Mouse (Mus musculus) layer of hippocampus, postnatal 25 days (tissue): ENCODE measurements around the gene Gm3402. TPM values are rescaled to one million over a fixed set of nuclear protein-coding genes. Genes with fewer than 3 reads are reported as not detected.
"Not testable (repeated sequence)": the region's sequence is repeated elsewhere in the genome, so short reads cannot be mapped to it uniquely, and the experiment has no call there.

Experiments
- DNase-seq, 2 experiments: peaks; one replicate each; pipeline ENCODE4 v3.0.0; 2022; ENCODE audit warnings: mixed read lengths in 2 of 2, low spot score in 1 of 2; ENCODE audit errors: extremely low spot score in 1 of 2
- total RNA-seq, 2 experiments: library from RNA; stranded (reverse); gene quantifications; 2 replicates each; pipeline ENCODE4 v1.2.3; 2021

Gm3402 gene
- total RNA-seq: not detected

DNA sequence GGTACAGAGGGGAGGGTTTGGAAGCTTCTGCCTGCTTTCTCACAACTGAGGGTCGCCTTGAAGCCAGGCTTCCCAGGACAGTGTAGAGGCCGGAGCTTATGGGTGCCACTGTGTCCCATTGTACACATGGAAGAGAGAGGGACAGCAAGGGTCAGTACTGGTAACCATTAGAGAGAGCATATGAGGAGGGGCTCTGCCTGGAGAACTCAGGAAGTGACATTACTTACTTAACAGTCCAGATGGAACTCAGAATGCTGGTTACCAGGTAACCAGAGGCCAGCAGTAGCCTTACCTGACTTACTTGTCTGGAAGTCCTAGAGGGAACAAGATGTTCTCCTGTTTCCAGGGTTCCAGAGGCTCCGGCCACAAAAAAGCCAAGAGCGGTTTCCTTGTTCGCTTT lies at the start of gene Gm3402:
Gene Gm3402, plus strand, starts transcription at position 301 of the 400 bp plus-strand sequence.
- DNase-seq: not testable (repeated sequence)

GRCm38 (mm10) chr5:146466663-146467062 lies 47.3 kb upstream of the Gm3402 start:
- no peak for DNase-seq

DNA sequence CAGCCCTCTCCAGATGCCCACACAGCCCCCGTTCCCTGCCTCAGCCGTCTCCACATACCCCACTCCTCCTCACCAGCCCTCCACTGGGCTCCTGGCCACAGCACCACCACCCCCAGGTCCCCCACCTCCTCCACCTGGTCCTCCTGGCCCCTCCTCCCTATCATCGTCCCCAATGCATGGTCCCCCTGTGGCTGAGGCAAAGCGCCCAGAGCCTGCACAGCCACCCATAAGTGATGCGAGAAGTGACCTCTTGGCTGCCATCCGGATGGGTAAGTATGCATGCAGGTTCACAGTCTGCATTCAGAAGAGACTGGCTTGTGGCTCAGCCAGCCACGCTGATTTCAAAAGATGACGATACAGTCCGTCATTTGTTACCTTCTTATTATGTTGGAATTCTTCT lies 45.6 kb upstream of the Gm3402 start:
- DNase-seq: no peak

- no peak for DNase-seq
Measured at GRCm38 (mm10) chr5:146470821-146471220, 43.1 kb upstream of the Gm3402 start.

GRCm38 (mm10) chr5:146471311-146471710 lies 42.6 kb upstream of the Gm3402 start:
- DNase-seq: no peak

GRCm38 (mm10) chr5:146471821-146472220 lies 42.1 kb upstream of the Gm3402 start:
- DNase-seq: no peak

DNA sequence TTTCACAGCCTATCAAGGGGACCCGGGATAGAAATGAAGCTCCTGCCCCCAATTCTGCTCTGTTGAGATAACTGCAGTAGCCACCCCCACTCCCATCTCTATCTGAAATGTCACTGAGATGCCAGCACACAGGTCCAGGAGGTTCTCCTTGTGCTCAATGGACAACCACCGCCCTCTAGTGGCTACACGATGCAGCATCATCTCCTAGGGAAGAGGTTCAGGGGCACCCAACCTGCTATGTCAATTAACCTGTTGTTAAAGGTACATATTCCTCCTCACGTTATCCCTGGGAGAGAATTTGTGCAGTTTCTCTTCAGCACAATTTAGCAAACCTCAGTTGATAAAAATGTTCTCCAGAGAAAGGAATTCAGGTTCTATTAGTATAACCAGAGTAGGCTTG lies 34.4 kb upstream of the Gm3402 start:
- DNase-seq: peak; percentile 28 to 53

GRCm38 (mm10) chr5:146481665-146482064 lies 32.3 kb upstream of the Gm3402 start, which contains the start of gene Gm6408:
Gene Gm6408 (plus strand): TSS chr5:146481965.
- not testable (repeated sequence) for DNase-seq

DNA sequence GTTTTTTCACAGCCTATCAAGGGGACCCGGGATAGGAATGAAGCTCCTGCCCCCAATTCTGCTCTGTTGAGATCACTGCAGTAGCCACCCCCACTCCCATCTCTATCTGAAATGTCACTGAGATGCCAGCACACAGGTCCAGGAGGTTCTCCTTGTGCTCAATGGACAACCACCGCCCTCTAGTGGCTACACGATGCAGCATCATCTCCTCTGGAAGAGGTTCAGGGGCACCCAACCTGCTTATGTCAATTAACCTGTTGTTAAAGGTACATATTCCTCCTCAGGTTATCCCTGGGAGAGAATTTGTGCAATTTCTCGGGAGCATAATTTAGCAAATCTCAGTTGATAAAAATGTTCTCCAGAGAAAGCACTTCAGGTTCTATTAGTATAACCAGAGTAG lies 25.0 kb upstream of the Gm3402 start:
- DNase-seq: peak in 1 of 2 experiments; percentile 41

DNA sequence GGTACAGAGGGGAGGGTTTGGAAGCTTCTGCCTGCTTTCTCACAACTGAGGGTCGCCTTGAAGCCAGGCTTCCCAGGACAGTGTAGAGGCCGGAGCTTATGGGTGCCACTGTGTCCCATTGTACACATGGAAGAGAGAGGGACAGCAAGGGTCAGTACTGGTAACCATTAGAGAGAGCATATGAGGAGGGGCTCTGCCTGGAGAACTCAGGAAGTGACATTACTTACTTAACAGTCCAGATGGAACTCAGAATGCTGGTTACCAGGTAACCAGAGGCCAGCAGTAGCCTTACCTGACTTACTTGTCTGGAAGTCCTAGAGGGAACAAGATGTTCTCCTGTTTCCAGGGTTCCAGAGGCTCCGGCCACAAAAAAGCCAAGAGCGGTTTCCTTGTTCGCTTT lies 22.9 kb upstream of the Gm3402 start, which contains the start of gene Gm6370:
Gene Gm6370, plus strand, starts transcription at position 301 of the 400 bp plus-strand sequence.
- DNase-seq: not testable (repeated sequence)

- DNase-seq: not testable (repeated sequence)
Measured at GRCm38 (mm10) chr5:146502099-146502498, 11.8 kb upstream of the Gm3402 start, which contains the start of gene 4930449I24Rik. Gene 4930449I24Rik (plus strand): TSS chr5:146502399.

- not testable (repeated sequence) for DNase-seq
Measured at GRCm38 (mm10) chr5:146525501-146525900, 11.6 kb downstream of the Gm3402 start, which contains the start of gene Gm3404. Gene Gm3404 (plus strand): TSS chr5:146525801.

DNA sequence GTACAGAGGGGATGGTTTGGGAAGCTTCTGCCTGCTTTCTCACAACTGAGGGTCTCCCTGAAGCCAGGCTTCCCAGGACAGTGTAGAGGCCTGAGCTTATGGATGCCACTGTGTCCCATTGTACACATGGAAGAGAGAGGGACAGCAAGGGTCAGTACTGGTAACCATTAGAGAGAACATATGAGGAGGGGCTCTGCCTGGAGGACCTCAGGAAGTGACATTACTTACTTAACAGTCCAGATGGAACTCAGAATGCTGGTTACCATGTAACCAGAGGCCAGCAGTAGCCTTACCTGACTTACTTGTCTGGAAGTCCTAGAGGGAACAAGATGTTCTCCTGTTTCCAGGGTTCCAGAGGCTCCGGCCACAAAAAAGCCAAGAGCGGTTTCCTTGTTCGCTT lies 23.4 kb downstream of the Gm3402 start, which contains the start of gene Gm3409:
Gene Gm3409, plus strand, starts transcription at position 301 of the 400 bp plus-strand sequence.
- DNase-seq: not testable (repeated sequence)

- not testable (repeated sequence) for DNase-seq
Measured at GRCm38 (mm10) chr5:146555836-146556235, 41.9 kb downstream of the Gm3402 start, which contains the start of gene Gm3415. Gene Gm3415 (plus strand): TSS chr5:146556136.

GRCm38 (mm10) chr5:146564259-146564658 lies 50.3 kb downstream of the Gm3402 start:
- no peak for DNase-seq

Other genes starting within 250 kb of the Gm3402 start
- gene Wasf3, start 129.1 kb upstream of the Gm3402 start, total RNA-seq: 100 to 1,000 TPM in 1 of 2 experiments, 10 to 100 TPM in 1; 97.5 to 111 TPM
- gene Gm6408, start 32.2 kb upstream of the Gm3402 start, total RNA-seq: not detected
- gene Gm6370, start 22.8 kb upstream of the Gm3402 start, total RNA-seq: not detected
- not detected for gene 4930449I24Rik, start 11.7 kb upstream of the Gm3402 start, total RNA-seq
- gene Gm3404, start 11.7 kb downstream of the Gm3402 start, total RNA-seq: not detected
- gene Gm3409, start 23.5 kb downstream of the Gm3402 start, total RNA-seq: not detected
- not detected for gene Gm3415, start 42.0 kb downstream of the Gm3402 start, total RNA-seq
- 10 to 100 TPM; 40.9 to 44.1 TPM for gene Gpr12, start 71.1 kb downstream of the Gm3402 start, total RNA-seq